Mouse (Mus musculus) neural tube, embryonic 15.5 days (tissue): ENCODE data around the gene Ascl3. TPM values are rescaled to one million over a fixed set of nuclear protein-coding genes. Genes with fewer than 3 reads are reported as not detected.
A peak's percentile ranks its signal among the peaks of the same experiment; 100 is the strongest.

Experiments
- ATAC-seq: fragments of 200-750 bp; cut with Nextera tagmentation; 2 replicates; pipeline ENCODE4 v1.8.0; 2017; ENCODE audit warnings: mild to moderate bottlenecking, moderate TSS enrichment, moderate library complexity; ENCODE audit not compliant: low FRiP score
- H3K27ac ChIP-seq: fragments of 300-500 bp; sonication (generic); replicated peaks from 2 replicates; pipeline ENCODE4 v1.5.1; 2015; ENCODE audit warnings: mild to moderate bottlenecking, inconsistent platforms
- H3K27me3 ChIP-seq: fragments of 300-500 bp; sonication (generic); replicated peaks from 2 replicates; pipeline ENCODE4 v1.6.1; 2015; ENCODE audit warnings: inconsistent platforms
- H3K36me3 ChIP-seq: fragments of 300-500 bp; sonication (generic); 2 replicates; pipeline ENCODE4 v1.6.1; 2015; ENCODE audit warnings: inconsistent platforms
- H3K4me1 ChIP-seq: fragments of 300-500 bp; sonication (generic); 2 replicates; pipeline ENCODE4 v1.6.1; 2015; ENCODE audit warnings: inconsistent platforms
- H3K4me2 ChIP-seq: fragments of 300-500 bp; sonication (generic); 2 replicates; pipeline ENCODE4 v1.6.1; 2015; ENCODE audit warnings: inconsistent platforms, mild to moderate bottlenecking, moderate library complexity
- H3K4me3 ChIP-seq: fragments of 300-500 bp; sonication (generic); replicated peaks from 2 replicates; pipeline ENCODE4 v1.5.1; 2015; ENCODE audit warnings: mild to moderate bottlenecking, inconsistent platforms
- H3K9ac ChIP-seq: fragments of 300-500 bp; sonication (generic); replicated peaks from 2 replicates; pipeline ENCODE4 v1.6.1; 2015; ENCODE audit warnings: mild to moderate bottlenecking, inconsistent platforms
- H3K9me3 ChIP-seq: fragments of 300-500 bp; sonication (generic); replicated peaks from 2 replicates; pipeline ENCODE4 v1.6.1; 2016; ENCODE audit warnings: inconsistent platforms
- WGBS: fragments of 180-500 bp; shearing (Covaris S2); methylation state at CpG from one replicate; pipeline ENCODE4 v1.1.7; 2015; ENCODE audit warnings: mixed read lengths; 5-methylcytosine and 5-hydroxymethylcytosine counted together
- polyA plus RNA-seq: library from polyadenylated mRNA; unstranded; fragments of >200 nt; fragmentation: Nextera tagmentation; extraction: Ambion mirVana; gene quantifications from 2 replicates; pipeline ENCODE4 v1.2.1, GENCODE M21; 2015

The Ascl3 gene
- polyA plus RNA-seq, 1 experiment from 2014 or later = 0.23 TPM

GRCm38 (mm10) chr7:109707023-109707785, 24.3 kb downstream of the Ascl3 start:
- Histone ChIP-seq H3K9ac (no peak overlapping the region), H3K27me3 (no peaks in the 10 kb centered on the region), H3K4me3 (no peak overlapping the region), H3K4me2 (no peak overlapping the region), H3K36me3 (peaks cover 24% of the 10 kb centered on the region), H3K9me3 (no peaks in the 10 kb centered on the region), H3K4me1 (peaks cover 10% of the 10 kb centered on the region), H3K27ac (no peak overlapping the region)
- WGBS = 52% methylated on average over 4 of the region's 4 CpGs
- ATAC-seq = no peak

GRCm38 (mm10) chr7:109704461-109704860, 27.1 kb downstream of the Ascl3 start:
- Histone ChIP-seq H3K4me2 (peak overlapping the region; percentile 86), H3K9ac (no peak overlapping the region), H3K36me3 (peaks cover 4% of the 10 kb centered on the region; the same call in 1 of the 2 replicates), H3K27ac (no peak overlapping the region), H3K4me3 (peak overlapping the region; percentile 65), H3K4me1 (peaks cover 10% of the 10 kb centered on the region), H3K9me3 (no peaks in the 10 kb centered on the region), H3K27me3 (no peaks in the 10 kb centered on the region)
- ATAC-seq = no peak
- WGBS = 73% methylated on average over 3 of the region's 3 CpGs

- Histone ChIP-seq H3K9ac (peak overlapping the region; percentile 55), H3K4me2 (peak overlapping the region; percentile 86), H3K9me3 (no peaks in the 10 kb centered on the region), H3K27me3 (no peaks in the 10 kb centered on the region), H3K4me1 (peaks cover 10% of the 10 kb centered on the region), H3K4me3 (peak overlapping the region; percentile 65), H3K36me3 (peaks cover 2% of the 10 kb centered on the region; the same call in 1 of the 2 replicates), H3K27ac (peak overlapping the region; percentile 75)
- ATAC-seq = no peak
- WGBS = 2% methylated on average over 17 of the region's 17 CpGs
Observed at GRCm38 (mm10) chr7:109704016-109704377, 27.5 kb downstream of the Ascl3 start.

GRCm38 (mm10) chr7:109703190-109704015, 28.1 kb downstream of the Ascl3 start, which contains the start of the genes St5 and Akip1:
TSS of gene St5 (minus strand) at chr7:109703605.
TSS of gene Akip1 (plus strand) at chr7:109703690.
- peak within 1 kb of the TSS; percentile 75 for H3K27ac ChIP-seq
- H3K4me1 ChIP-seq = peaks cover 10% of the 10 kb centered on the region
- peak; percentile 96 for ATAC-seq
- peak within 1 kb of the TSS; percentile 86 for H3K4me2 ChIP-seq
- no peaks in the 10 kb centered on the region for H3K9me3 ChIP-seq
- H3K9ac ChIP-seq = peak within 1 kb of the TSS; percentile 55
- H3K27me3 ChIP-seq = no peaks in the 10 kb centered on the region
- H3K4me3 ChIP-seq = peak within 1 kb of the TSS; percentile 65
- H3K36me3 ChIP-seq = no peaks in the 10 kb centered on the region
- WGBS = under 1% methylated on average over 60 of the region's 61 CpGs

- H3K4me1 ChIP-seq = peaks cover 10% of the 10 kb centered on the region
- H3K27ac ChIP-seq = no peak overlapping the region; the same call in 1 of the 2 replicates
- no peaks in the 10 kb centered on the region for H3K27me3 ChIP-seq
- WGBS = 42% methylated on average over 4 of the region's 4 CpGs
- no peaks in the 10 kb centered on the region for H3K9me3 ChIP-seq
- H3K4me3 ChIP-seq = peak overlapping the region; percentile 65
- no peak overlapping the region for H3K9ac ChIP-seq
- no peaks in the 10 kb centered on the region for H3K36me3 ChIP-seq
- H3K4me2 ChIP-seq = peak overlapping the region; percentile 86
- ATAC-seq = no peak; the same call in 1 of the 2 replicates
Observed at GRCm38 (mm10) chr7:109702721-109703120, 28.8 kb downstream of the Ascl3 start.

GRCm38 (mm10) chr7:109700213-109700612, 31.3 kb downstream of the Ascl3 start:
- no peaks in the 10 kb centered on the region for H3K27me3 ChIP-seq
- no peaks in the 10 kb centered on the region for H3K36me3 ChIP-seq
- H3K4me2 ChIP-seq = no peak overlapping the region
- H3K4me1 ChIP-seq = peaks cover 10% of the 10 kb centered on the region
- H3K9me3 ChIP-seq = no peaks in the 10 kb centered on the region
- H3K27ac ChIP-seq = no peak overlapping the region
- no peak overlapping the region for H3K4me3 ChIP-seq
- no peak overlapping the region for H3K9ac ChIP-seq
- ATAC-seq = no peak

- H3K36me3 ChIP-seq = no peaks in the 10 kb centered on the region
- no peak for ATAC-seq
Observed at GRCm38 (mm10) chr7:109695339-109695726, 36.2 kb downstream of the Ascl3 start.

GRCm38 (mm10) chr7:109694576-109695338, 36.8 kb downstream of the Ascl3 start:
- Histone ChIP-seq H3K9me3 (no peaks in the 10 kb centered on the region), H3K4me1 (no peaks in the 10 kb centered on the region), H3K4me3 (no peak overlapping the region), H3K4me2 (no peak overlapping the region), H3K27ac (no peak overlapping the region), H3K9ac (no peak overlapping the region), H3K36me3 (no peaks in the 10 kb centered on the region), H3K27me3 (no peaks in the 10 kb centered on the region)
- 78% methylated on average over 13 of the region's 13 CpGs for WGBS
- no peak for ATAC-seq

More at GRCm38 (mm10) chr7:109695339-109695726, 36.2 kb downstream of the Ascl3 start:
- no peaks in the 10 kb centered on the region for H3K4me1 ChIP-seq
- no peak overlapping the region for H3K4me2 ChIP-seq
- H3K9ac ChIP-seq = no peak overlapping the region
- WGBS = 94% methylated on average over 10 of the region's 10 CpGs
- H3K4me3 ChIP-seq = no peak overlapping the region
- no peaks in the 10 kb centered on the region for H3K9me3 ChIP-seq
- no peaks in the 10 kb centered on the region for H3K27me3 ChIP-seq
- H3K27ac ChIP-seq = no peak overlapping the region

- H3K9ac ChIP-seq = no peak overlapping the region
- no peak overlapping the region for H3K27ac ChIP-seq
- no peak overlapping the region for H3K4me3 ChIP-seq
- no peak overlapping the region for H3K4me2 ChIP-seq
- H3K9me3 ChIP-seq = no peaks in the 10 kb centered on the region
- WGBS = 80% methylated on average over 5 of the region's 5 CpGs
- H3K4me1 ChIP-seq = no peaks in the 10 kb centered on the region
- no peaks in the 10 kb centered on the region for H3K27me3 ChIP-seq
- no peaks in the 10 kb centered on the region for H3K36me3 ChIP-seq
- ATAC-seq = no peak
Observed at GRCm38 (mm10) chr7:109690961-109691360, 40.6 kb downstream of the Ascl3 start.

- Histone ChIP-seq H3K4me2 (no peak overlapping the region), H3K27me3 (no peaks in the 10 kb centered on the region), H3K9me3 (no peaks in the 10 kb centered on the region), H3K4me1 (no peaks in the 10 kb centered on the region), H3K9ac (no peak overlapping the region), H3K36me3 (no peaks in the 10 kb centered on the region), H3K4me3 (no peak overlapping the region), H3K27ac (no peak overlapping the region)
- no peak for ATAC-seq
- WGBS = 93% methylated on average over 3 of the region's 3 CpGs
Observed at GRCm38 (mm10) chr7:109690101-109690500, 41.4 kb downstream of the Ascl3 start.

GRCm38 (mm10) chr7:109686585-109687128, 44.9 kb downstream of the Ascl3 start:
- Histone ChIP-seq H3K9ac (no peak overlapping the region), H3K36me3 (no peaks in the 10 kb centered on the region), H3K27ac (no peak overlapping the region), H3K4me3 (no peak overlapping the region), H3K9me3 (no peaks in the 10 kb centered on the region), H3K4me1 (no peaks in the 10 kb centered on the region), H3K27me3 (no peaks in the 10 kb centered on the region), H3K4me2 (no peak overlapping the region)
- WGBS = 52% methylated on average over 9 of the region's 9 CpGs
- ATAC-seq = no peak
